Mouse (Mus musculus) forebrain, postnatal 0 days (tissue): ENCODE data around the gene Mapk9. TPM values are rescaled to one million over a fixed set of nuclear protein-coding genes. Genes with fewer than 3 reads are reported as not detected.
"Not testable (repeated sequence)": the region's sequence is repeated elsewhere in the genome, so short reads cannot be mapped to it uniquely, and the experiment has no call there.

Source experiments
- ATAC-seq: fragments of 200-750 bp; cut with Nextera tagmentation; 2 replicates; pipeline ENCODE4 v1.8.0; 2017; ENCODE audit warnings: mild to moderate bottlenecking, moderate library complexity
- DNase-seq: peaks from one replicate; pipeline ENCODE4 v3.0.0-alpha.2; 2015
- H3K27ac ChIP-seq: fragments of 300-500 bp; sonication (generic); 2 replicates; pipeline ENCODE4 v1.5.1; 2014; ENCODE audit warnings: low read depth, mild to moderate bottlenecking, antibody characterized with exemption, low read length, moderate library complexity, mixed read lengths
- H3K27me3 ChIP-seq: fragments of 300-500 bp; sonication (generic); 2 replicates; pipeline ENCODE4 v1.6.1; 2014; ENCODE audit warnings: mild to moderate bottlenecking, low read length, mixed read lengths; ENCODE audit not compliant: insufficient read depth
- H3K36me3 ChIP-seq: fragments of 300-500 bp; sonication (generic); 2 replicates; pipeline ENCODE4 v1.6.1; 2014; ENCODE audit warnings: mild to moderate bottlenecking, moderate library complexity; ENCODE audit not compliant: insufficient read depth
- H3K4me1 ChIP-seq: fragments of 300-500 bp; sonication (generic); 2 replicates; pipeline ENCODE4 v1.6.1; 2014; ENCODE audit warnings: antibody characterized with exemption; ENCODE audit not compliant: insufficient read depth
- H3K4me2 ChIP-seq: fragments of 300-500 bp; sonication (generic); 2 replicates; pipeline ENCODE4 v1.6.1; 2014; ENCODE audit warnings: low read depth, mild to moderate bottlenecking, moderate library complexity
- H3K4me3 ChIP-seq: fragments of 300-500 bp; sonication (generic); 2 replicates; pipeline ENCODE4 v1.5.1; 2014; ENCODE audit warnings: low read depth, low read length, mixed read lengths
- H3K9ac ChIP-seq: fragments of 300-500 bp; sonication (generic); 2 replicates; pipeline ENCODE4 v1.6.1; 2014; ENCODE audit warnings: mild to moderate bottlenecking
- H3K9me3 ChIP-seq: fragments of 300-500 bp; sonication (generic); 2 replicates; pipeline ENCODE4 v1.6.1; 2016; ENCODE audit warnings: low read length
- CTCF ChIP-seq: sonication (generic); IDR thresholded peaks from 2 replicates; pipeline ENCODE4 v1.5.1; 2016; ENCODE audit warnings: antibody characterized with exemption, control low read depth, low read depth
- WGBS: fragments of 180-500 bp; shearing (Covaris S2); extraction: QIAGEN DNeasy Blood & Tissue Kit; methylation state at CpG from one replicate; pipeline ENCODE4 v1.1.7; 2014; 5-methylcytosine and 5-hydroxymethylcytosine counted together
- polyA plus RNA-seq: library from polyadenylated mRNA; unstranded; fragments of >200 nt; fragmentation: Nextera tagmentation; extraction: Ambion mirVana; gene quantifications from 2 replicates; pipeline ENCODE4 v1.2.1, GENCODE M21; 2015
- total RNA-seq: library from RNA; depleted of rRNA; stranded (reverse); fragments of >200 nt; gene quantifications from 2 replicates; pipeline ENCODE4 v1.2.3, GENCODE M21; 2014; rRNA removed

Gene Mapk9
- total RNA-seq = 92.3 and 123 TPM in 2 replicates
- 41.5 and 55.6 TPM in 2 replicates for polyA plus RNA-seq

DNA sequence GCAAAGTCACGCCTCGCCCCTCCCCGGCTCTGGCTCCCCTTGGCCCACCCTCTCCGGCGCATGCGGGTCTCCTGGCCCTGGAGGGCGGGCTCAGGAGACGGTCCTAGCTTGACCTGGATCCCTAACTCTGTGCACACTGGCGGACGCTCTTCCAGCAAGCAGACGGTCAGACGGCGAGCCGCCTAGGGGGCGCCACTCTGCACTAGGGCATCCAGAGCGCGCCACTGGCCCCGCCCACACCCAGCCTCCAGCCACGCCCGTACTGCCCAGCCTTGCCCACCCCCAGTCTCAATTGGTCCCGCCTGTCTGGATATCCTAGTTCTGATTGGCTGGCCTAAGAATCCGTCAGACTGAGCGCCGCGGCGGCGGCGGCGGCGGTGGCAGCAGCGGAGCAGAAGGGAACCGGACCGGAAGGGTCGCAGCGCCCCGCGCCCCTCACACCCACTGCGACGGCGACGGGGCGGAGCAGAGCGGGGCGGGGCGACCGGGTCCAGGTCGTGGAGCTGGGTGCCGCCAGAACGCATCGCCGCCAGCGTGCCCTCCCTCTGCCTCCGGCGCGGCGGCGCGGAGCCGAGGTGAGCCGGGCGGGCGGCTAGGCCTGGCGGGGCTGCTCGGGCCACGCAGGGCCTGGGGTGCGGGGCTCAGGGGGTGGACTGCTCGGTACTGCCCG is at the start of gene Mapk9:
Mapk9 (plus strand) TSS at position 351 of the 670 bp plus-strand sequence.
- no peaks in the 10 kb centered on the region for H3K9me3 ChIP-seq
- DNase-seq = peak; percentile 96
- peak; percentile 99 for ATAC-seq
- no peaks in the 10 kb centered on the region for H3K27me3 ChIP-seq
- peak within 1 kb of the TSS; percentile 85 for H3K4me3 ChIP-seq
- no peaks in the 10 kb centered on the region for H3K36me3 ChIP-seq
- peak within 1 kb of the TSS; percentile 78 for H3K27ac ChIP-seq
- peak; percentile 87 for TF ChIP-seq CTCF
- peaks cover 13% of the 10 kb centered on the region for H3K4me1 ChIP-seq
- H3K4me2 ChIP-seq = peak within 1 kb of the TSS; percentile 86
- peak within 1 kb of the TSS; percentile 92 for H3K9ac ChIP-seq
- WGBS = 1% methylated on average over 64 of the region's 68 CpGs

- no peak overlapping the region for H3K27ac ChIP-seq
- H3K9me3 ChIP-seq = no peaks in the 10 kb centered on the region
- DNase-seq (no peak), ATAC-seq (no peak)
- no peaks in the 10 kb centered on the region for H3K27me3 ChIP-seq
- no peak overlapping the region for H3K4me2 ChIP-seq
- no peak overlapping the region for H3K9ac ChIP-seq
- 0 out of 2 replicates have a peak, but pooled peaks cover 21% of the 10 kb centered on the region for H3K4me1 ChIP-seq
- no peak overlapping the region for H3K4me3 ChIP-seq
- TF ChIP-seq CTCF = no peak
- H3K36me3 ChIP-seq = no peaks in the 10 kb centered on the region
- 90% methylated on average over 6 of the region's 6 CpGs for WGBS
Measured at GRCm38 (mm10) chr11:49798931-49799330, 47.6 kb upstream of the Mapk9 start.

DNA sequence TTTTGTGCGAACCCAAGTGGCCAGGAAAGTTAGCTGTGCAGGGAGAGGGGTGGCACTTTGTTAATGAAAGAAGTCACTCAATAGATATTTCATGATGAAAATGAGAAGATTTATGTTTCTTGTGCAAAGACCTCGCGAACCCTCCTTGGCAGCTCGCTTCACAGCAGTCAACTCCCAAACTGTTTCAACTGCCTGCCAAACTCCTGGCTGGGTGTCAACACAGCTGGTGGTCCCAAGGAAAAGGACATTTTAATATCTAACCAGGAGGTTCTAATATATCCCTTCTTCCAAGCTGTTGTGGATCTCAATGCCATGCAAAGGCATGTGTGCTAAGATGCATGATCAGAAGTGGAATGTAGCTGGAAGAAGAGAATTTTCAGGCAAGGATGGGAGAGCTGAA is 45.0 kb upstream of the Mapk9 start:
- Histone ChIP-seq H3K27me3 (no peaks in the 10 kb centered on the region), H3K27ac (no peak overlapping the region), H3K4me1 (0 out of 2 replicates have a peak, but pooled peaks cover 16% of the 10 kb centered on the region), H3K4me3 (no peak overlapping the region), H3K9ac (no peak overlapping the region), H3K9me3 (no peaks in the 10 kb centered on the region), H3K36me3 (peaks cover 5% of the 10 kb centered on the region; the same call in 1 of the 2 replicates), H3K4me2 (no peak overlapping the region)
- DNase-seq = no peak
- no peak for TF ChIP-seq CTCF
- no peak; the same call in 1 of the 2 replicates for ATAC-seq
- 49% methylated on average over 4 of the region's 4 CpGs for WGBS

GRCm38 (mm10) chr11:49803801-49804200 is 42.8 kb upstream of the Mapk9 start:
- 97% methylated on average over 4 of the region's 4 CpGs for WGBS
- ATAC-seq (no peak), DNase-seq (no peak)
- Histone ChIP-seq H3K36me3 (peaks cover 8% of the 10 kb centered on the region), H3K4me1 (0 out of 2 replicates have a peak, but pooled peaks cover 16% of the 10 kb centered on the region), H3K4me3 (no peak overlapping the region), H3K27ac (no peak overlapping the region), H3K9ac (no peak overlapping the region), H3K4me2 (no peak overlapping the region), H3K9me3 (no peaks in the 10 kb centered on the region), H3K27me3 (no peaks in the 10 kb centered on the region)
- no peak for TF ChIP-seq CTCF

GRCm38 (mm10) chr11:49806218-49806617 is 40.3 kb upstream of the Mapk9 start:
- H3K4me2 ChIP-seq = no peak overlapping the region
- H3K9ac ChIP-seq = no peak overlapping the region
- no peak overlapping the region for H3K27ac ChIP-seq
- peaks cover 17% of the 10 kb centered on the region for H3K36me3 ChIP-seq
- TF ChIP-seq CTCF = no peak
- no peak overlapping the region for H3K4me3 ChIP-seq
- ATAC-seq (no peak), DNase-seq (no peak)
- 0 out of 2 replicates have a peak, but pooled peaks cover 5% of the 10 kb centered on the region for H3K4me1 ChIP-seq
- no peaks in the 10 kb centered on the region for H3K27me3 ChIP-seq
- 28% methylated on average over 3 of the region's 3 CpGs for WGBS
- H3K9me3 ChIP-seq = no peaks in the 10 kb centered on the region

DNA sequence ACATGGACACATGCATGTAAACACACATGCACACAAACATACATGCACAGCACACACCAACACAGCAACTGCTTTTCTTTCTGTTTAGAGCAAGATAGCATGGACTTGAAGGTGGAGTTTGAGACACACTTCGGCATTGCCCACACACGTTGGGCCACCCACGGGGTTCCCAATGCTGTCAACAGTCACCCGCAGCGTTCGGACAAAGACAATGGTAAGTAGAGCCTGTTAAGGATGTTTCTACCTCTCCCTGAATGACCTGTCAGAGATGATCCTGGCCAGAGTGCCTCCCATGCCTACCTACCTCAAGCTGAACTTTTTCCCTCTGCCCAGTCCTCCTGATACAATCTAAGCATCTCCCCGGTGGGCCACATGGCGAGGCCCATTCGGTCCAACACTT is 37.6 kb upstream of the Mapk9 start:
- Histone ChIP-seq H3K36me3 (peaks cover 24% of the 10 kb centered on the region), H3K9ac (no peak overlapping the region), H3K27me3 (no peaks in the 10 kb centered on the region), H3K4me3 (no peak overlapping the region), H3K4me2 (no peak overlapping the region), H3K4me1 (no peaks in the 10 kb centered on the region), H3K9me3 (no peaks in the 10 kb centered on the region), H3K27ac (no peak overlapping the region)
- TF ChIP-seq CTCF = no peak
- no peak for ATAC-seq
- no peak for DNase-seq
- WGBS = 95% methylated on average over 9 of the region's 9 CpGs

- not testable (repeated sequence) for H3K27me3 ChIP-seq, H3K27ac ChIP-seq, H3K9ac ChIP-seq, H3K4me1 ChIP-seq, H3K9me3 ChIP-seq, H3K4me3 ChIP-seq, DNase-seq, H3K4me2 ChIP-seq, ATAC-seq
- 83% methylated on average over 7 of the region's 7 CpGs for WGBS
- peaks cover 25% of the 10 kb centered on the region for H3K36me3 ChIP-seq
Measured at GRCm38 (mm10) chr11:49810696-49811095, 35.9 kb upstream of the Mapk9 start.
